Mouse (Mus musculus) ES-E14 (cell line): ENCODE measurements around the gene Ly75.

Experiments used
- MAFK ChIP-seq: IDR thresholded peaks from 2 replicates; pipeline ENCODE4 v1.6.1; 2014; ENCODE audit warnings: mild to moderate bottlenecking, low read depth, low read length, inconsistent platforms; ENCODE audit not compliant: insufficient read depth
- ZC3H11A ChIP-seq: IDR thresholded peaks from 2 replicates; pipeline ENCODE4 v1.6.1; 2012; ENCODE audit warnings: low read depth, mild to moderate bottlenecking, inconsistent platforms, low read length, borderline replicate concordance
- ZNF384 ChIP-seq: IDR thresholded peaks from 2 replicates; pipeline ENCODE4 v1.6.1; 2012; ENCODE audit warnings: low read depth, low read length, inconsistent platforms

DNA sequence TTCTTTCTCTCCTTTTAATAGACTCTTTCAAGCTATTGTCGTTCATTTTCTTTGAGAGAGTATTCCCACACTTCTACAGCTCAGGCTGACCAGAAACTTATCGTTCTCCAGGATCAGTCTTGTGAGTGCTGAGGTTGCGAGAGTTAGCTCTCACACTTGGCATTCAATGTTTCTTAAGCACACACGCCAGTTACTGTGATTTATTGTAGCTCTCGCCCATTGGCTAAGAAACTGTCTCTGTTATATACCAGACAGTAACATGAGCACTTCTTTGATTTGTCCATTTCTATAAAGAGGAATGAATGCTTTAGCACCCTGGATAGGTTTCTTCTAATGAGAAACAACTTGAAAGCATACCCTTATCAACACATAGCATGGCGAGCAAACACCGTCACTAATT is 15.2 kb downstream of the Ly75 start:
- TF ChIP-seq ZC3H11A (no peak), MAFK (no peak), ZNF384 (no peak)
